Mouse (Mus musculus) intestine, postnatal 0 days (tissue): ENCODE data around the gene Lysmd1. TPM values are rescaled to one million over a fixed set of nuclear protein-coding genes. Genes with fewer than 3 reads are reported as not detected.
"Not testable (repeated sequence)": the region's sequence is repeated elsewhere in the genome, so short reads cannot be mapped to it uniquely, and the experiment has no call there.

Source experiments
- ATAC-seq: fragments of 200-750 bp; cut with Nextera tagmentation; 2 replicates; pipeline ENCODE4 v1.8.0; 2017; ENCODE audit warnings: mild to moderate bottlenecking, moderate TSS enrichment, moderate library complexity
- H3K27ac ChIP-seq: fragments of 300-500 bp; sonication (generic); 2 replicates; pipeline ENCODE4 v1.5.1; 2014; ENCODE audit warnings: mild to moderate bottlenecking, low read depth, low read length, moderate library complexity
- H3K27me3 ChIP-seq: fragments of 300-500 bp; sonication (generic); replicated peaks from 2 replicates; pipeline ENCODE4 v1.6.1; 2014; ENCODE audit warnings: low read length, mixed read lengths; ENCODE audit not compliant: control insufficient read depth, insufficient read depth
- H3K36me3 ChIP-seq: fragments of 300-500 bp; sonication (generic); 2 replicates; pipeline ENCODE4 v1.6.1; 2014; ENCODE audit warnings: mild to moderate bottlenecking, moderate library complexity; ENCODE audit not compliant: control insufficient read depth, insufficient read depth
- H3K4me1 ChIP-seq: fragments of 300-500 bp; sonication (generic); replicated peaks from 2 replicates; pipeline ENCODE4 v1.6.1; 2014; ENCODE audit warnings: antibody characterized with exemption, low read length, mixed read lengths; ENCODE audit not compliant: control insufficient read depth, insufficient read depth
- H3K4me2 ChIP-seq: fragments of 300-500 bp; sonication (generic); replicated peaks from 2 replicates; pipeline ENCODE4 v1.6.1; 2014; ENCODE audit warnings: low read depth, mild to moderate bottlenecking, moderate library complexity
- H3K4me3 ChIP-seq: fragments of 300-500 bp; sonication (generic); 2 replicates; pipeline ENCODE4 v1.5.1; 2014; ENCODE audit warnings: low read depth, low read length
- H3K9ac ChIP-seq: fragments of 300-500 bp; sonication (generic); 2 replicates; pipeline ENCODE4 v1.6.1; 2014; ENCODE audit warnings: mild to moderate bottlenecking, low read depth, low read length
- H3K9me3 ChIP-seq: fragments of 300-500 bp; sonication (generic); 2 replicates; pipeline ENCODE4 v1.6.1; 2016; ENCODE audit warnings: mixed run types; ENCODE audit not compliant: control insufficient read depth
- CTCF ChIP-seq: sonication (generic); IDR thresholded peaks from 2 replicates; pipeline ENCODE4 v1.5.1; 2016; ENCODE audit warnings: low read depth, mild to moderate bottlenecking, control low read depth, antibody characterized with exemption, moderate library complexity
- WGBS: fragments of 180-500 bp; shearing (Covaris S2); extraction: QIAGEN DNeasy Blood & Tissue Kit; methylation state at CpG from one replicate; pipeline ENCODE4 v1.1.7; 2014; 5-methylcytosine and 5-hydroxymethylcytosine counted together
- polyA plus RNA-seq: library from polyadenylated mRNA; unstranded; fragments of >200 nt; fragmentation: Nextera tagmentation; extraction: Ambion mirVana; gene quantifications from 2 replicates; pipeline ENCODE4 v1.2.1, GENCODE M21; 2015

The Lysmd1 gene
- polyA plus RNA-seq, 1 experiment from 2014 or later: 7.1 TPM

DNA sequence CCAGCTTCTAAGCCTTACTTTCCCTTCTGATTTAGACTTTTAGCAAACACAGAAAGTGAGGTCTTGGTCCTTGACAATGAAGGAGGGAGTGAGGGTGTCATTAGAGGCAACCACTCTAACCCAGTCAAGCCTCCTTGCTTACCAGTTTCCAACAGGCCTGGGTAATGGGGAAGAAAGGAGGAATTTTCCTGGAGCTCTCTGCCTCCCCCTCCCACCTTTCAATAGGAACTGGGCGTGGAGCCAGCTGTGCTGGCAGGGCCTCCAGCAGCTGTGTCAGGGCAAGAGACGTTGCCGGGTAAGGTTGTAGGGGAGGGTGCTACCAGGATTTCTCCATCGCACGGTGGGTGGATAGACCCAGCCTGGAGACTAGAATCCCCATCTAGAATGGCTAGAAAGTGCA, 8.9 kb upstream of the Lysmd1 start:
- ATAC-seq: no peak
- Histone ChIP-seq H3K4me3 (no peak overlapping the region), H3K4me1 (no peaks in the 10 kb centered on the region), H3K27ac (no peak overlapping the region), H3K9me3 (no peaks in the 10 kb centered on the region), H3K4me2 (no peak overlapping the region), H3K9ac (no peak overlapping the region), H3K36me3 (peaks cover 46% of the 10 kb centered on the region), H3K27me3 (no peaks in the 10 kb centered on the region)
- 20% methylated on average over 5 of the region's 5 CpGs for WGBS
- no peak for TF ChIP-seq CTCF

DNA sequence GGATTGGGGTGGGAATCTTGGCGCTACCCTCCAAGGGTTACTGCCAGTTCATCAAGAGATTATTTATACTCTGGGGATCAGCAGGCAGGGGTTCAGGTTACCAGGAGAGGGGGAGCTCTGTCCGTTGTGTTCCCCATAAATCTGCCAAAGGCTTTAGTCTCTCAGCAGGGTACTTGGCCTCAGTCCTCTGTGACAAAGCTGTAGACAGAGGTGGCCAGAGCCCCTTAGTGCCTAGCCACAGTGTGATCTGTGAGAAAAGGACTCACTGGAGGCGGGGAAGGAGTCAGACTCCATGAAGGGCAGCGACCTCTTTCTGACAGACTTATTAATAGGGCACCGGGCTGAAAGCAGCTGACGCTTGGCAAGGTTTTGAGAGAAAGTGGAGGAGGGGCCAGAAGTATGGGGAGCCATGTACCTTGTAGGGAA, 4.6 kb upstream of the Lysmd1 start:
- Histone ChIP-seq H3K27ac (no peak overlapping the region), H3K9ac (no peak overlapping the region), H3K9me3 (no peaks in the 10 kb centered on the region), H3K4me2 (no peak overlapping the region), H3K4me3 (no peak overlapping the region), H3K27me3 (no peaks in the 10 kb centered on the region), H3K36me3 (peaks cover 28% of the 10 kb centered on the region), H3K4me1 (peaks cover 7% of the 10 kb centered on the region; the same call in 1 of the 2 replicates)
- no peak for ATAC-seq
- WGBS: 65% methylated on average over 6 of the region's 6 CpGs
- TF ChIP-seq CTCF: no peak

DNA sequence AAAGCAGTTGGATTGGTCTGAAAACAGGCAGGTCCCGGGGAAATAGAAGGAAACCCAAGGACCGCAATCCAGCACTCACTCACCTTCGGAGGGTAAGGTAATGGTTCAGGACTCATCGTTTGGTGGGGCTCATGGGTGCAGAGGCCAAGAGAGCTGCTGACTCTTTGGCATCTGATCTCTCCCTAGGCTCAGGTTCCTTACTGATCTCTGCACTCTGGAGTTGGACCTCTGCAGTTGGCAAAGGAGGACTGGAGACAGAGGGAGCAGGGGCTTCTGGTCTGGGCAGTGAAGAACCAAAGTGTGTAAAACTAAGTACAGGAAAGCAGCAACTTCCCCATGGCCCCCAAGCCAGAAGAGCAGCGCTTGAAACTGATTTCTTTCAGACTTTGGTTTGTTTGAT, 3.8 kb upstream of the Lysmd1 start:
- H3K36me3 ChIP-seq: peaks cover 28% of the 10 kb centered on the region
- no peak overlapping the region for H3K27ac ChIP-seq

DNA sequence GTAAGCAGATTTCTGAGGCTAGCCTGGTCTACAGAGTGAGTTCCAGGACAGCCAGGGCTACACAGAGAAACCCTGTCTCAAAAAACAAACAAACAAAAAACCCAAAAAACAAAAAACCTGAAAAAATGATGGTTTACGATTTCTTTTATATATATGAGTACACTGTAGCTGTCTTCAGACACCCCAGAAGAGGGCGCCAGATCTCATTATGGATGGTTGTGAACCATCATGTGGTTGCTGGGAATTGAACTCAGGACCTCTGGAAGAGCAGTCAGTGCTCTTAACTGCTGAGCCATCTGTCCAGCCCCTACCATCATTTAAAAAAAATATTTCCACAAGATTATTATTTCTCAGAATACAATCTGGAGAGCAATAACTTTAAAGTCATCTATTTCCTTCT, 1.5 kb upstream of the Lysmd1 start:
- ATAC-seq, H3K9me3 ChIP-seq, H3K4me3 ChIP-seq, H3K4me1 ChIP-seq, H3K27ac ChIP-seq, H3K4me2 ChIP-seq, H3K9ac ChIP-seq, H3K27me3 ChIP-seq: not testable (repeated sequence)
- 94% methylated on average over 2 of the region's 2 CpGs for WGBS
- peaks cover 28% of the 10 kb centered on the region for H3K36me3 ChIP-seq
- TF ChIP-seq CTCF: peak; percentile 49

More for the DNA sequence above, 3.8 kb upstream of the Lysmd1 start:
- ATAC-seq: no peak
- Histone ChIP-seq H3K9me3 (no peaks in the 10 kb centered on the region), H3K9ac (no peak overlapping the region), H3K4me3 (no peak overlapping the region), H3K27me3 (no peaks in the 10 kb centered on the region), H3K4me1 (peaks cover 7% of the 10 kb centered on the region; the same call in 1 of the 2 replicates), H3K4me2 (no peak overlapping the region)
- WGBS: 81% methylated on average over 5 of the region's 5 CpGs
- TF ChIP-seq CTCF: no peak

DNA sequence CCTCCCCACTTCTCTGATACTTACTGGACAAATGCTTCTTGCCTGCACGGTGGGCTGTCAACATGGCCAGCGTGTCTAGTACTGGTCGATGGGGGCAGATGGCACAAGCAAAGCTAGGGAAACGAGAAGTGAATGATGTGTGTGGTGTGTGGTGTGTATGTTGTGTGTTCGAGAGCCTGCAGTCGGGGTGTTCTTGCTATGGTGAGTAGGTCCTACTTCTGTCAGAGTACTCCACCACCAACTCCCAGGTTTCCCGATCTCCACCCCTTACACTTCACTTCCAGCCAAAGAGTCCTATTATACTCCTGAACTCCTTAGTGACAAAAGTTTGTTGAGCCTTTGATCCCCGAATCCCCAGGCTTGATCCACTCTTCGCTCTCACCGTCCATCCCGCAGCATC, 712 bp upstream of the Lysmd1 start:
- Histone ChIP-seq H3K9ac (peak overlapping the region; percentile 75), H3K4me3 (peak overlapping the region; percentile 72), H3K9me3 (no peaks in the 10 kb centered on the region), H3K36me3 (peaks cover 29% of the 10 kb centered on the region), H3K4me2 (peak overlapping the region; percentile 86), H3K4me1 (peaks cover 7% of the 10 kb centered on the region; the same call in 1 of the 2 replicates), H3K27me3 (no peaks in the 10 kb centered on the region), H3K27ac (no peak overlapping the region)
- peak; percentile 1; the same call in 1 of the 2 replicates for ATAC-seq
- TF ChIP-seq CTCF: no peak
- WGBS: 52% methylated on average over 11 of the region's 11 CpGs

DNA sequence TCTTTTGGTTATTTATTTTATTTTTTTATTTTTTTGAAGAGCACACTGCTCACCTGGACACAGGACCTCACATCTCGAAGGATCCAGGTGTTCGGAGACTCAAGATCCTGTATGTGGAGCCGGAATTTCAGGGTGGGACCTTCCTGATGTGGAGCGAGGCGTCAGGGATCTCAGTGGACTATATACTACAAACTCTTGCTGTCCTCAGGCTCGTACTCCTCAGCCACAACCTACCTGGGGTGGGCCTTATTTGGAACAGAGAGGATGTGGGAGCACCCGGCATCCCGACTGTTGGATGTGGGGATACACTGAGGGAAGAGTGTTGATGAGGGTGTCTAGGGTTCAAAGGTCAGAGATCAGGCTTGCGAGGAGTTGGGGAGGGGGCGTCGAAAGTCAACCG, 245 bp downstream of the Lysmd1 start:
- H3K4me1 ChIP-seq, H3K27me3 ChIP-seq, H3K27ac ChIP-seq, H3K9me3 ChIP-seq, H3K4me2 ChIP-seq, H3K9ac ChIP-seq: not testable (repeated sequence)
- WGBS: no CpG with 5 or more reads among the region's 12 CpGs
- ATAC-seq: peak; percentile 19; the same call in 1 of the 2 replicates
- peaks cover 20% of the 10 kb centered on the region for H3K36me3 ChIP-seq
- peak overlapping the region; percentile 72 for H3K4me3 ChIP-seq

DNA sequence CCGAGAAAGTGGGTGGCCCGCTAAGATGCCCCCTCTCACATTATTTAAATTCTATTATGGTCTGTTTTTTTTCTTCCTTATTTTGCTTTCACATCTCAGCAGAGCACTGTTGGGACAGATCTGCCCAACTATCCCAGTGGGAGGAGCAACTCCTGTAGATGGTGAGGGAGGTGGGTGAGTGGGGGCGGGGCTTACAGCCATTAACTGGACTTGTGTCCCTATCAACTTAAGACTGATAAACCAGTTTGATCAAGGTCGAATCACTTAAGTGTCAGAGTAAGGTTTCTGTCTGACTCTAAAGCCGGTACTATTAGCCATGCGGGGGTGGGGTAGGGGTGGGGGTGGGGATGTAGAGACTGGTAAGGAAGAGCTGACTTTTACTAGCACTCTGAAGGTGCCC, 1.1 kb downstream of the Lysmd1 start:
- H3K4me1 ChIP-seq: peaks cover 7% of the 10 kb centered on the region; the same call in 1 of the 2 replicates
- peak overlapping the region; percentile 69 for H3K4me2 ChIP-seq
- peak overlapping the region; percentile 46; the same call in 1 of the 2 replicates for H3K27ac ChIP-seq
- ATAC-seq: 0 out of 2 replicates have a peak, but pooled peaks have one; percentile 37
- no peak for TF ChIP-seq CTCF
- no peak overlapping the region for H3K9ac ChIP-seq
- H3K9me3 ChIP-seq: no peaks in the 10 kb centered on the region
- WGBS: 8% methylated on average over 6 of the region's 6 CpGs
- no peaks in the 10 kb centered on the region for H3K27me3 ChIP-seq
- H3K4me3 ChIP-seq: peak overlapping the region; percentile 33
- H3K36me3 ChIP-seq: peaks cover 17% of the 10 kb centered on the region
